Mouse (Mus musculus) megakaryocyte, embryonic 14.5 days (primary cell): Measurements from ENCODE around the gene Tes.

Experiments used
- FLI1 ChIP-seq: IDR thresholded peaks from 2 replicates; pipeline ENCODE4 v1.6.1; 2012; ENCODE audit warnings: low read length, inconsistent platforms, mixed read lengths
- GATA1 ChIP-seq: IDR thresholded peaks from 3 replicates; pipeline ENCODE4 v1.6.1; 2012; ENCODE audit warnings: mixed read lengths, low read length, inconsistent platforms, borderline replicate concordance

DNA sequence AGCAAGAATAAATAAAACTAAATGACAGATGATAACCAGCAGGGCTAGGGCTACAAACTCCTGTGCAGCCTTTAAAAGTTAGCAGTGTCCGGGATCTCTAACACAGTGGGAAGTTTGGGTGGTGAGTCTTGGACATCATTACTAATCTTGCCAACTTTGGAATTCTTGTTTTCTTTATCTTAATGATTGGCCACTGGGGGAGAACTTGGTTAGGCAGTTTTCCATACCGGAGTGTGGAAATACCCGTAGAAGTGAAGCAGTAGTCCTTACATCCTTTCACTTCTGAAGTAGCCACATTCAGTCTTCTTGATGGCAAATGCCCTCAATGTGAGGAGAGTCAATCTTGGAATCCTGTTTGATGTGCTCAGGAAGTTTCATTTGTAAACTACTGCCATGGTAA, 7.0 kb downstream of the Tes start:
- TF ChIP-seq GATA1: no peak
- TF ChIP-seq FLI1: no peak
